Mouse (Mus musculus) cerebellum, adult 2 months (tissue): ENCODE measurements around the gene Smtnl1.

Source experiments
- CTCF ChIP-seq: fragments of 200-500 bp; IDR thresholded peaks from 2 replicates; pipeline ENCODE4 v1.5.1; 2011; ENCODE audit warnings: low read depth, mild to moderate bottlenecking, control low read depth, low read length, moderate library complexity, borderline replicate concordance; ENCODE audit not compliant: insufficient read depth
- POLR2A ChIP-seq: fragments of 200-500 bp; IDR thresholded peaks from 2 replicates; pipeline ENCODE4 v1.6.1; 2011; ENCODE audit warnings: low read length, control low read depth, borderline replicate concordance; ENCODE audit not compliant: insufficient read depth

DNA sequence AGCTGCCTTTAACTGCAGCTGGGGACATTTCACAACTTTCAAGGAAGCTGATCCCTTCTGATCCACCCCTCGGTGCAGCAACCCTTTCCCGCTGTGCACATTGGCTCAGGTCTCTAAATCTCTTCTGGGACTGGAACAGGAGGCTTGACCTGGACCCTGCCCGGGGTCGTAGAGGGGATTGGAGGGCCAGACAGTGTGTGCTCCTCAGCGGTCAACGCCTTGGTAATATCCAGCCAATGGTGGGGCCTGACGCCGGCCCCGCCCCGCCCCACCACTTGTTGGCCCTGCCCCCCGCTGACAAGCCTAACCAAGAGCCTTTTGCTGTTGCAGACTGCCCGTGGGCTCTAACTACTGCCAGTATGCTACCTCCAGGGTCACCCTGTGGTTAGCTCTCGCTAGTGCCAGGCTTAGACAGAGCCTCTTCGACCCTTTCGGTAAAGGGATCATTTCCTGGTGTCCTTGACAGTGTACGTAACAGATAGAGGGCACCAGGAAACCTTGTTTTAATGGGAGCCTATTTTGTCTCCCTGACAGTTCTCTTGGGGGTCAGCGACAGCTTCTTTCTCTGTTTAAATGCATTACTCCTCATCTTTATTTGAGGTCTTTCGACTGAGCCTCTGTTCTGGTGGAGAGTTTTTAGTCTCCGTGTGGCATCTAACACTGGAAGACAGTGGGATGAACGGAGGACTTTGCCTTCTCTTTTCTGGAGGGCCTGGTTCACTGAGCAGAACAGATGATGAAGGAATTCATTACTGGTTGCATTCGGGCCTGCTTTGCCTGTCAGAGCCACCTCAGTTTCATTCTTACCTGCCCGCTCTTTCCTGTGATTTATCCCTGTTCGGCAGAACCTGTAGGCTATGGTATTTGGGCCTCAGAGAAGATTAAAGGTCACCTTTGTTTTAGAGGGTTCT lies 28.9 kb upstream of the Smtnl1 start:
- TF ChIP-seq POLR2A (no peak), CTCF (no peak)
